Mouse (Mus musculus) intestine, embryonic 15.5 days (tissue): Measurements from ENCODE around the gene Med13l. TPM values are rescaled to one million over a fixed set of nuclear protein-coding genes. Genes with fewer than 3 reads are reported as not detected.

Experiments
- ATAC-seq: fragments of 200-750 bp; cut with Nextera tagmentation; 2 replicates; pipeline ENCODE4 v1.8.0; 2017; ENCODE audit warnings: moderate TSS enrichment, moderate library complexity
- H3K27ac ChIP-seq: fragments of 300-500 bp; sonication (generic); 2 replicates; pipeline ENCODE4 v1.5.1; 2015; ENCODE audit warnings: mild to moderate bottlenecking, inconsistent platforms
- H3K27me3 ChIP-seq: fragments of 300-500 bp; sonication (generic); replicated peaks from 2 replicates; pipeline ENCODE4 v1.6.1; 2015; ENCODE audit warnings: inconsistent platforms
- H3K36me3 ChIP-seq: fragments of 300-500 bp; sonication (generic); 2 replicates; pipeline ENCODE4 v1.6.1; 2015; ENCODE audit warnings: inconsistent platforms
- H3K4me1 ChIP-seq: fragments of 300-500 bp; sonication (generic); replicated peaks from 2 replicates; pipeline ENCODE4 v1.6.1; 2015; ENCODE audit warnings: inconsistent platforms
- H3K4me2 ChIP-seq: fragments of 300-500 bp; sonication (generic); replicated peaks from 2 replicates; pipeline ENCODE4 v1.6.1; 2015; ENCODE audit warnings: mild to moderate bottlenecking, inconsistent platforms
- H3K4me3 ChIP-seq: fragments of 300-500 bp; sonication (generic); replicated peaks from 2 replicates; pipeline ENCODE4 v1.5.1; 2015; ENCODE audit warnings: inconsistent platforms
- H3K9ac ChIP-seq: fragments of 300-500 bp; sonication (generic); 2 replicates; pipeline ENCODE4 v1.6.1; 2015; ENCODE audit warnings: inconsistent platforms
- H3K9me3 ChIP-seq: fragments of 300-500 bp; sonication (generic); 2 replicates; pipeline ENCODE4 v1.6.1; 2016; ENCODE audit warnings: inconsistent platforms
- WGBS: fragments of 180-500 bp; shearing (Covaris S2); methylation state at CpG from one replicate; pipeline ENCODE4 v1.1.7; 2015; 5-methylcytosine and 5-hydroxymethylcytosine counted together
- polyA plus RNA-seq: library from polyadenylated mRNA; unstranded; fragments of >200 nt; fragmentation: Nextera tagmentation; extraction: Ambion mirVana; gene quantifications from 2 replicates; pipeline ENCODE4 v1.2.1, GENCODE M21; 2015

Med13l gene
- polyA plus RNA-seq, 1 experiment from 2014 or later, result 10.0 TPM

DNA sequence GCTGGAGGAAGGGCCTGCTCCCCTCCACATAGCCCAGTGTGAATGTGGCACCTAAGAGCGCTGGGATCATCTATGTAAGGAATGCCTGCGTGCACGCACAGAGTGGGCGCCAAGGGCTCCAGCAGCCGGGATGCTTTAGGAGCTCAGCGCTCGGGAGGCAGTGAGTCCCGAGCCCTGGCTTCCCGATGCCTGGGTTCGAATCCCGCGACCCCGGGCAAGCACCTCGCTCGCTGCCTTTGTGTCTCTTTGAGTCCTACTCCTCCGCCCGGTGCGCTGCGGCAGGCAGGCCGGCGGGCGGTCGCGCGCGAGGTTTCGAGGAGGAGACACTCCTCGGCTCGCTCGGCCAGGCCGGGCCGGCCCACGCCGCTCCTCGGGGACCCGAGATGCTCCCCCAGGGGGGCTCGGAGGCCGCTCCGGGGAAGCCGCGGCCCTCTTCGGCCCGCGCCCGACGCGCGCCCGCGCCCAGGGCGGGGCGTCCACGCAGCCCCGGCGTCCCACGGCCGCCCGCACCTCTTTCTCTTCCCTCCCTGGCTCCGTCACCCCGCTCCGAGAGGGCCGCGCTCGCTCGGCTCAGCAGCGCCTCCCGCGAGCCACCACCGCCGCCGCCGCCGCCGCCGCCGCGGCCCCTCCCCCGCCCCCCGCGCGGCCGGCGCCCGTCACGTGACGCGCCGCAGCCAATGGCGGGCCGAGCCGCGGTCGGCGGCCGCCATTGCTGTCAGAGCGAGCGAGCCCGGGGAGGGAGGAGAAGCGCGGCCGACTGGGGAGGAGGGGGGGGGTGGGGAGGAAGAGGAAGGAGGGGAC, 695 bp upstream of the Med13l start:
- Histone ChIP-seq H3K27ac (peak overlapping the region; percentile 94), H3K4me1 (peaks cover 16% of the 10 kb centered on the region), H3K4me2 (peak overlapping the region; percentile 86), H3K4me3 (peak overlapping the region; percentile 76), H3K9ac (peak overlapping the region; percentile 98), H3K9me3 (no peaks in the 10 kb centered on the region), H3K36me3 (no peaks in the 10 kb centered on the region), H3K27me3 (no peaks in the 10 kb centered on the region)
- WGBS, result 1% methylated on average over 65 of the region's 101 CpGs
- peak; percentile 95 for ATAC-seq

DNA sequence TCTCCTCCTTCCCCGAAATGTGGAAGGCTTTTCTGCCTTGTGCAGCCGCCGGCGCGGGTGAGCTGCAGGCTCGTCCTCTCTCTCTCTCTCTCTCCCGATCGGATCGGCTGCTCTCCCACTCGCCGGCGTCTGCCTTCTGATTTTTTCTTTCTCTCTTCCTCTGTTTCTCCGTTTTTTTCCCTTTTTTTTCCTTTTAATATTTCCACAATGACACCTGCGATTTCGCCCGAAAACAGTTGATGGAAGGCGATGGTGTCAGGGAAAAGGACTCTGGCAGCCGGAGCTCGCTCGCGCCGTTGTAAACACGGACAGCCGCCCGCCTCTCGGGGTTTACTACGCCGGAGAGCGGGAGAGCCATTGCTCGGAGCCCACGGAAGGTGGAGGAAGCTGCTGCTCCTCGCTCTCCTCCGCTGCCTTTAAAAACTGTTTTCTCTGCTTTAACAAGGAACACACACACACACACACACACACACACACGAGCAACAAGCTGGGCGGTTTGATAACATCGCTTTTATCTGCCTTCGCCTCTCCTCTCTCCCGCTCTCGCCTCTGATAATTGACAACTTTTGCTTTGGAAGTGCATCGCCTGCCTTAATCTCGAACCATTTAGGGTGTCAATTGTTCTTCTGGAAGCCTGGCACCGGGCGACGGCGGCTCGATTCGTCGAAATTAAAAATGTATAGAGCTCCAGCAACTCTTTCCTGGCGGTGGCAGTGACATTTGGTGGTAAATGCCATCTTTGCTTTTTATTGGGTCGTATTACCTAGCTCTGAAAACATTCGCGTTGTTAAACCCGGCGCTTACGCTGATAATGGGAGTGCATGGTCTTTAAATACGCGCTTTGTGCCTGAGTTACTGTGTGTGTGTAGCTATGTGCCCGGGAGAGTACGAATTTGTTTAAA, 858 bp downstream of the Med13l start:
- H3K4me3 ChIP-seq, result peak overlapping the region; percentile 76
- peak overlapping the region; percentile 82 for H3K9ac ChIP-seq
- H3K9me3 ChIP-seq, result no peaks in the 10 kb centered on the region
- H3K4me1 ChIP-seq, result peaks cover 16% of the 10 kb centered on the region
- peak overlapping the region; percentile 81 for H3K4me2 ChIP-seq
- no peaks in the 10 kb centered on the region for H3K27me3 ChIP-seq
- 1% methylated on average over 59 of the region's 59 CpGs for WGBS
- H3K27ac ChIP-seq, result peak overlapping the region; percentile 91
- 0 out of 2 replicates have a peak, but pooled peaks have one; percentile 8 for ATAC-seq
- no peaks in the 10 kb centered on the region for H3K36me3 ChIP-seq

DNA sequence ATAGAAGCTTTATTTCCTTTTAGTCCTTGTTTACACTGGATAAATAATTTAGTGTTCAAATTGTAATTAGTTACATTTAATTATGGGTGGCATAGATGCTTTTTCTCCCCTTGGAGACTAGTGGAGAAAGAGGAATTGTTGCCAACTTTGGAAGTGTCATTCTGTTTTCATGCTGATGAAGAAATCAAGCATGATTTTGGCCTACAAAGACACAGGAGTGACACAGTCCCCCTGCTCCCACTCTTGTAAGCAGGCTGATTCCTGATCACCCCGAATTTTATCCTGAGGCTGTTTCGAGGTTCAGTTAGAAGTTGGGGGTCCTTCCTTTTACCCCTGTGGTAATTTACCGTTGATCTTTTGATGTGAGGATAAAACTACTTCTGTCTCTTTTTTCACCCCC, 1.7 kb downstream of the Med13l start:
- no peaks in the 10 kb centered on the region for H3K27me3 ChIP-seq
- no peaks in the 10 kb centered on the region for H3K9me3 ChIP-seq
- peaks cover 16% of the 10 kb centered on the region for H3K4me1 ChIP-seq
- 0 out of 2 replicates have a peak overlapping the region, but pooled peaks have one; percentile 20 for H3K9ac ChIP-seq
- H3K4me3 ChIP-seq, result no peak overlapping the region; the same call in 1 of the 2 replicates
- no peak overlapping the region for H3K27ac ChIP-seq
- no peak for ATAC-seq
- WGBS, result 46% methylated on average over 3 of the region's 3 CpGs
- peak overlapping the region; percentile 81 for H3K4me2 ChIP-seq
- no peaks in the 10 kb centered on the region for H3K36me3 ChIP-seq

DNA sequence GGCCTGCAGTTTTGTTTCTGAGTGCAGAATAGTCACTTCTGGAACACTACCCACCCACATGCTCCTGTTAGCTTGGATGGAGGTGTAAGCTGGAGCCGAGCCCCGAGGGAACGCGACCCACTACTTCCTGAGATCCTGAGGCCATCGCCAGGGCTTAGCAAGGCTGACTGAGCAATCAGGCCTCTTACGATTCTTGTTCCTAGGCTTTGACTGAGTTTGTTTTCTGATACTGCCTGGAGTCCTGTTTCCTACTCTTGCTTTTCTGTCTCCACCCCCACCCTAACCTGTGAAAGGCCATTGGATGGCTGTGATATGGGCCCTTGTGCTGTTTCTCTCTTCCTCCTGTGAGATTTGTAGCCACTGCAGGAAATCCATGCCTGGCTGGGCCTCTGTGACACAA, 3.1 kb downstream of the Med13l start:
- no peak overlapping the region for H3K4me2 ChIP-seq
- no peaks in the 10 kb centered on the region for H3K9me3 ChIP-seq
- no peaks in the 10 kb centered on the region for H3K36me3 ChIP-seq
- peaks cover 19% of the 10 kb centered on the region for H3K4me1 ChIP-seq
- no peaks in the 10 kb centered on the region for H3K27me3 ChIP-seq
- 64% methylated on average over 6 of the region's 6 CpGs for WGBS
- no peak overlapping the region for H3K4me3 ChIP-seq
- no peak for ATAC-seq
- H3K9ac ChIP-seq, result no peak overlapping the region
- no peak overlapping the region for H3K27ac ChIP-seq

DNA sequence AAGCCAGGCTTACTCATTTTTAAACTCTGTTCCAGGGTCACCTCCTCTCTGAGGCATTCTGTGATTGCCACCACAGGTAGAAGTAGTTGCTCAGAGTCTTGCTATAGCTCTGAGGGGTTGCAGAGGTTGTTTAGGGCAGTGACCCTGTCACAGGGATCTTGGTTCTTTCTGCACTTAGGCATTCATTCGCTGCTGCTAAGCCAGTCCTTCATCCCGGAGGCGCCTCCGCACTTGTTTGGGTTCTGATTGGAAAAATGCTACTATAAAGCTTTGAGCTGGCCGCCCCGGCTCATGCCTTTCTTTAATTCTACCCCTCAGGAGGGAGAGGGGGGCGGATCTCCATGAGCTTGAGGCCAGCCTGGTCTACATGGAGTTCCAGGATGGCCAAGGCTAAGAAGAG, 6.9 kb downstream of the Med13l start:
- Histone ChIP-seq H3K36me3 (no peaks in the 10 kb centered on the region), H3K4me1 (peaks cover 22% of the 10 kb centered on the region), H3K9ac (no peak overlapping the region), H3K4me2 (no peak overlapping the region), H3K4me3 (no peak overlapping the region), H3K27me3 (no peaks in the 10 kb centered on the region), H3K27ac (no peak overlapping the region), H3K9me3 (no peaks in the 10 kb centered on the region)
- no peak for ATAC-seq
- WGBS, result 57% methylated on average over 7 of the region's 7 CpGs

DNA sequence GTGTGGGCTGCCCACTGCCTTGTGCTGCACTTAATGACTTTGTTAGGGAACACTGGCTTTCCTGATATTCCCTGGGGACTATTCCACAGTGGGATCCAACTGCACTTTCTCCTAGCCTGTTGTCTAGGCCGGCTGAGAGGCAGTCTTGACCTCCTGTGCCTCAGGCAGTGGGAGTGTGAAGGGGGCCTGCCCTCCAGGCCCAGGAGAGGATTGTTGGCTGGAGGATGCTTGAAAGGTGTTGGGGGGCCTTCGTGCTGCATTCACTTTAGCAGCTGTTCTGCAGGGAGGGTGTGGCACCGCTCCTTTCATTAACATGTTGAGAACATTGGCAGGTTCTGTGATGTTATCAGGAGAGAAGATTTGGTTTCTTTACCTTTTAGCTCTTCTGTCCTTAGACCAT, 8.5 kb downstream of the Med13l start:
- Histone ChIP-seq H3K36me3 (no peaks in the 10 kb centered on the region), H3K4me3 (no peak overlapping the region), H3K4me1 (peaks cover 19% of the 10 kb centered on the region), H3K9ac (no peak overlapping the region), H3K27me3 (no peaks in the 10 kb centered on the region), H3K4me2 (no peak overlapping the region), H3K27ac (no peak overlapping the region), H3K9me3 (no peaks in the 10 kb centered on the region)
- 70% methylated on average over 3 of the region's 3 CpGs for WGBS
- no peak for ATAC-seq

DNA sequence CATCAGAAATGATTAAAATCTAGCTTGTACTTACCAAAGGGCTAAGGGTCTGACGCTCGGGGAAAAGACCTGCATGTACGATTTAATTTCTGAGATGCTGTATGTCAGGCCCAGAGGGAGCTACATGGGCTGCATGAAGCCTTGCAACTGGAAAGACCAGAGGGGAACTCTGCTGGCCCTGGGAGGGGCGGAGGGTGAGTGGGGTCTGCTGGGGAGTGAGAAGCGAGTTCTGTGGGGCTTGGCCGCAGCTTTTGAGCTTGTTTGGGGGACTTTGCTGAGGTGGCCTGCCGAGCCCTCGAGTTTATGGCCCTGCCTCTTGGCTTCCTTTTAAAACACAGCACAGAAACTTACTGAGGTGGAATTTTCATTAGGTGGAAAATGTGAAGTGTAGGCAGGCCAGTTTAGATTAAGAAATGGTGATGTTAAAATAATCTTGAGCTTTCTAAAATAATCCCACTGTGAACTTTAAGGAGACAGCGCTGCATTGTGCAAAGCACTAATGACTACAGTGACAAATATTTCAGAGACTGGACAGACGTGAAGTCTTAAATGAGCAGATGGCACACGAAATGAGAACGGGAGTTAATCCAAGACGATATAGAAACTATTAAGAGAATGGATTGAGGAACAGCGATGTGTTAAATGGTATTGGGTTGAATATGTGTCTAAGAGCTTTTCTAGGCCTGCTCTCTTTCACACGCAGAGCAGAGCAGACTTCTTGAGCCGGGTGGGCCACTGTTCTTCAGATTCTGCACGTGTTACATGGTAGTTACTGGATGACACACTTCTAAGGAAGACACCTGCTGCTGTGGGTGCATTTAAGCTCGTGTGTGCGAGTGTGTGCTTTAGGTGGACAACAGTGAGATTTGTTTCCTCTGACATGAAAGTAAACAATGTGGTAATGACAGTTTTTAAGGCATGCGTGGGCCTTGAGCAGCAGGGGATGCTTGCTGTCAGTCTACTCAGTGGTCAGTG, 9.4 kb downstream of the Med13l start:
- 61% methylated on average over 20 of the region's 20 CpGs for WGBS
- Histone ChIP-seq H3K36me3 (no peaks in the 10 kb centered on the region), H3K27ac (no peak overlapping the region), H3K4me2 (no peak overlapping the region), H3K9me3 (no peaks in the 10 kb centered on the region), H3K4me1 (peaks cover 26% of the 10 kb centered on the region), H3K27me3 (no peaks in the 10 kb centered on the region), H3K9ac (peak overlapping the region; percentile 15; the same call in 1 of the 2 replicates), H3K4me3 (no peak overlapping the region)
- ATAC-seq, result no peak

DNA sequence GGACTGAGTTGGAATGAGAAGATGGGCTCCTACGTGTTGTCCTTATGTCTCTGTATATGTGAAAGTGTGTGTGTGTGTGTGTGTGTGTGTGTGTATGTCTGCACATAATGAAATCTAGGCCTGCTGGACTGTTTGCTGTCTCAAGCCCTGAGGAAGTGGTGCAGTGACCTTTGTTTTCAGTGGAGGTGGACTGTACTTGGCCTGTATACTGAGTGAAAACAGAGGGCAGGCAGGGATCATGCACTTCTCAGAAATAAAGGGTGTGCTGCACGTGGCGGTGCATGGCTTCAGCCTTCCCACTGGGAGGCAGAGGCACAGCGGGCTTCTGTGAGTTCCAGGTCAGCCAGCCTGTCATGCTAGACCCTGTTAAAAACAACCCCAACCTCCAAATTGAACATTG, 11.0 kb downstream of the Med13l start:
- no peaks in the 10 kb centered on the region for H3K9me3 ChIP-seq
- H3K4me3 ChIP-seq, result no peak overlapping the region
- ATAC-seq, result 0 out of 2 replicates have a peak, but pooled peaks have one; percentile 17
- H3K27ac ChIP-seq, result no peak overlapping the region
- H3K9ac ChIP-seq, result no peak overlapping the region
- H3K27me3 ChIP-seq, result no peaks in the 10 kb centered on the region
- WGBS, result 67% methylated on average over 4 of the region's 4 CpGs
- peaks cover 26% of the 10 kb centered on the region for H3K4me1 ChIP-seq
- no peak overlapping the region for H3K4me2 ChIP-seq
- no peaks in the 10 kb centered on the region for H3K36me3 ChIP-seq

DNA sequence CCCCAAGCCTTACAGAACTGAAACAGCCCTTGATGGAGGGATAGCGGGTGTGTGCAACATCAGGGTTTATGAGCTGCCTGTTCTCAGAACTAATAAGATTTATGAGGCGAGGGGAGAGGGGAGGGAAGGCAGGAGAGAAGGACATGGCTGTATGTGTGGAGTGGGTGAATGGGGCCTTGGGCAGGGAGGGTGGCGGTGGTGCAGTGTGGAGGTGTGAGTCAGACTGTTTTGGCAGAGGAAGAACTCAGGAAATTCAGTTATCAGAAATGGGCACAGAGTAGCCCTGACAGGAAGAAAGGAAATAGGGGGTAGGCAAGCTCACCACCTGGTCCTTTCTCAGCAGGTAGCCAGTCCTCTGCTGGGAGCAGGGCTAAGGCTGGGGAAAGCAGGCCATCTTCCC, 13.8 kb downstream of the Med13l start:
- Histone ChIP-seq H3K27me3 (no peaks in the 10 kb centered on the region), H3K4me3 (no peak overlapping the region), H3K36me3 (no peaks in the 10 kb centered on the region), H3K4me1 (peaks cover 16% of the 10 kb centered on the region), H3K9me3 (no peaks in the 10 kb centered on the region), H3K9ac (no peak overlapping the region), H3K4me2 (no peak overlapping the region), H3K27ac (no peak overlapping the region)
- WGBS, result 52% methylated on average over 3 of the region's 3 CpGs
- no peak; the same call in 1 of the 2 replicates for ATAC-seq

DNA sequence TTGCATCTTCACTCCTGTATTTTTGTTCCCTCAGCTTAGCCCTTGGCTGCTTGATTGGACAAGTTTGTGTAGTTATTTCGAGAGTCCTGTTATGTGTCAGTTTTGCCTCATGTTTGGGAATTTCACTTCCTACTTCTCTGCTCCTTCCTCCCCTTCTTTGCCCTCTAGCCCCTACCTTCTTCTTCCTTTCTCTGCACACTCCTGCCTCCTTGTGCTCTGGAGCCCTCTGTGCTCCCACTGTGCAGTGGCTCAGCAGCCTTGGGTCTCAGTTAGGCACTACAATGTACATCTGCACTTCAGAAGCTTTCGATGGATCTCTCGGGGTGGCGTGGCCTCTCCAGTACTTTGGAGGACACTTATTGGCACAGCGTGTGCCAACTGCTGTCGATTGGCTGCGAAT, 14.5 kb downstream of the Med13l start:
- ATAC-seq, result no peak
- no peaks in the 10 kb centered on the region for H3K36me3 ChIP-seq

DNA sequence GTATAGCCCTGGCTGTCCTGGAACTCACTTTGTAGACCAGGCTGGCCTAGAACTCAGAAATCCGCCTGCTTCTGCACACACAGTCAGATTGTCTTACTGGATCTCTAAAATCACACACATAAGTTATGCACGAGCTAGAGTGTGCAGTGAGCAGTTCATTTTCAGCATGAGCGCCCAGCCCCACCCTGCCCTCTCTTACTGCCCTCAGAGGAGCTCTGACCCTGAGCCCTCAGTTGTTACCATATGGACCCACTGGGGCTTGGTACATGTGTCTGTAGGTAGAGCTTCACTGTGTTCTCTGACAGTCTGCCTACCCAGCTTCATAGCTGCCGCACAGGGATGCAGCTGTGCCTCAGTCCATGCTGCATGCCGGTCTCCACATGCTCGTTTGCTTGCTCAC, 15.4 kb downstream of the Med13l start:
- H3K36me3 ChIP-seq, result no peaks in the 10 kb centered on the region
- H3K27ac ChIP-seq, result no peak overlapping the region
- no peak overlapping the region for H3K4me2 ChIP-seq
- ATAC-seq, result 0 out of 2 replicates have a peak, but pooled peaks have one; percentile 20
- WGBS, result 73% methylated on average over 6 of the region's 6 CpGs
- H3K4me3 ChIP-seq, result no peak overlapping the region
- H3K4me1 ChIP-seq, result peaks cover 8% of the 10 kb centered on the region; the same call in 1 of the 2 replicates
- no peaks in the 10 kb centered on the region for H3K9me3 ChIP-seq
- H3K27me3 ChIP-seq, result no peaks in the 10 kb centered on the region
- no peak overlapping the region for H3K9ac ChIP-seq

More for the DNA sequence above, 14.5 kb downstream of the Med13l start:
- Histone ChIP-seq H3K4me2 (no peak overlapping the region), H3K9me3 (no peaks in the 10 kb centered on the region), H3K9ac (no peak overlapping the region), H3K4me1 (peaks cover 13% of the 10 kb centered on the region), H3K4me3 (no peak overlapping the region), H3K27ac (no peak overlapping the region), H3K27me3 (no peaks in the 10 kb centered on the region)
- WGBS, result 74% methylated on average over 7 of the region's 7 CpGs
